Mouse (Mus musculus) G1E (cell line): ENCODE results near the gene Dusp19. TPM values are rescaled to one million over a fixed set of nuclear protein-coding genes. Genes with fewer than 3 reads are reported as not detected.

Experiments used
- ATAC-seq: 2 replicates; pipeline ENCODE4 v1.8.0; 2016; ENCODE audit warnings: mild to moderate bottlenecking; ENCODE audit not compliant: insufficient number of reproducible peaks, poor library complexity, low FRiP score, severe bottlenecking; ENCODE audit errors: extremely low read depth
- DNase-seq: peaks from one replicate; pipeline ENCODE4 v3.0.0; 2012; ENCODE audit warnings: low spot score
- H3K27me3 ChIP-seq: 2 replicates; pipeline ENCODE4 v1.6.1; 2012; ENCODE audit warnings: mild to moderate bottlenecking, low read length, inconsistent platforms; ENCODE audit not compliant: insufficient read depth
- H3K36me3 ChIP-seq: replicated peaks from 2 replicates; pipeline ENCODE3; 2012; ENCODE audit warnings: mild to moderate bottlenecking, inconsistent platforms
- H3K4me1 ChIP-seq: 2 replicates; pipeline ENCODE4 v1.6.1; 2012; ENCODE audit warnings: low read depth, low read length, inconsistent platforms, mixed read lengths; ENCODE audit not compliant: insufficient read depth
- H3K4me3 ChIP-seq: 2 replicates; pipeline ENCODE4 v1.5.1; 2012; ENCODE audit warnings: low read depth, mild to moderate bottlenecking, inconsistent platforms, low read length, moderate library complexity, mixed read lengths
- H3K9me3 ChIP-seq: replicated peaks from 2 replicates; pipeline ENCODE4 v1.6.1; 2012; ENCODE audit warnings: inconsistent platforms
- CTCF ChIP-seq: IDR thresholded peaks from 2 replicates; pipeline ENCODE4 v1.5.1; 2012; ENCODE audit warnings: low read depth, low read length, inconsistent platforms, mixed read lengths
- GATA1 ChIP-seq: IDR thresholded peaks from 2 replicates; pipeline ENCODE4 v1.6.1; 2012; ENCODE audit warnings: borderline replicate concordance, low read length, inconsistent platforms, mixed read lengths
- GATA2 ChIP-seq: IDR thresholded peaks from 2 replicates; pipeline ENCODE4 v1.6.1; 2012; ENCODE audit warnings: low read depth, low read length, inconsistent platforms, borderline replicate concordance
- POLR2AphosphoS5 ChIP-seq: IDR thresholded peaks from 2 replicates; pipeline ENCODE4 v1.6.1; 2012; ENCODE audit warnings: low read depth, low read length, inconsistent platforms; ENCODE audit not compliant: insufficient replicate concordance
- TAL1 ChIP-seq: conservative IDR thresholded peaks from 2 replicates; pipeline ENCODE4 v1.6.1; 2012; ENCODE audit warnings: low read depth, low read length, inconsistent platforms, mixed read lengths
- polyA plus RNA-seq: library from polyadenylated mRNA; stranded (reverse); fragments of >175 nt; gene quantifications from 2 replicates; pipeline ENCODE4 v1.2.3, GENCODE M21; 2012
- total RNA-seq, 2 experiments: library from RNA; stranded (forward) in 1 of 2; stranded (reverse) in 1 of 2; fragments of 200-1000 nt in 1 of 2; fragments of >200 nt in 1 of 2; fragmentation: Nextera tagmentation in 1 of 2; gene quantifications; 2 replicates each; pipeline ENCODE4 v1.2.3; 2014 to 2017

Dusp19 gene
- total RNA-seq (2014; fragmentation: Nextera tagmentation) (27.0 and 30.1 TPM in 2 replicates), total RNA-seq (2017) (19.3 and 21.8 TPM in 2 replicates), polyA plus RNA-seq (0.46 and 1.1 TPM in 2 replicates)

DNA sequence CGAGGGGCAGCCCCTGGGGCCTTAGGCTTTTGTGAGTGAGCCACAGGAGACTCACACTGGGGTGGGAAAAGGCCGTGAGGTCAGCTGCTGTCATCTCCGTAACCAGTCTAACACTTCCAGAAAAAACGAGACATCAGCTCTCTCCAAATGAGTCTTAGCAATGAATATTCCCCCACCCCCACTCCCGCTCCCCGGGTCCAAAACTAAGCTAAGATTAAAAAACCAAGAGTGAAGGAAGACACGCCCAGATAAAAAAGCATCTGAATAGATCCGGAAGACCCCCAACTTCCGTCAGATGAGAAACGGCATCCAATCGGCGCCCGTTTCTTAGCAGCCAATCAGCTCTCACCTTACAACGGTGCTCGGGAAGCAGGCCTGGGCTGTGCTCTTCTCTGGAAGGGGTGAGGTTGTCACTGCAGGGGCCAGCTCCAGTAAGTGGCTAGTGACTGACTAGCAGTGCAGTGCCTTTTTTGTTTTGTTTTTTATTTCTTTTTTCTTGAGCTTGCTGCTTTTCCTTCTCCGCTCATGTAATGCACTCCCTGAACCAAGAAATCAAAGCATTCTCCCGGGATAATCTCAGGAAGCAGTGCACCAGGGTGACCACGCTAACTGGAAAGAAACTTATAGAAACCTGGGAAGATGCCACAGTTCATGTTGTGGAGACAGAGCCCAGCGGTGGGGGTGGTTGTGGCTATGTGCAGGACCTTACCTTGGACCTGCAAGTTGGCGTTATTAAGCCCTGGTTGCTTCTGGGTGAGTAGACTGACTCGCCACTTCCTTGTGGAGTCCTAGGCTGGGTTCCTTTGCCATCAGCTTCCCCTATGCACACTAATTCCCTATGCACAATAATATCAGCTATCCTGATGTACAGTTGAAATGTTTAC, at the start of gene Dusp19, which contains the start of gene Nup35:
TSS of gene Dusp19 (plus strand) at position 192 of the 884 bp plus-strand sequence.
TSS of gene Nup35 (plus strand) at position 383 of the 884 bp plus-strand sequence.
- Histone ChIP-seq H3K9me3 (no peaks in the 10 kb centered on the region), H3K4me1 (peaks cover 21% of the 10 kb centered on the region), H3K4me3 (peak within 1 kb of the TSS; percentile 73), H3K36me3 (peaks cover 10% of the 10 kb centered on the region), H3K27me3 (no peaks in the 10 kb centered on the region)
- peak; percentile 97 for DNase-seq
- peak; percentile 99 for ATAC-seq
- TF ChIP-seq GATA2 = no peak
- TF ChIP-seq POLR2AphosphoS5 = no peak
- TF ChIP-seq GATA1 = no peak
- no peak for TF ChIP-seq TAL1
- no peak for TF ChIP-seq CTCF

DNA sequence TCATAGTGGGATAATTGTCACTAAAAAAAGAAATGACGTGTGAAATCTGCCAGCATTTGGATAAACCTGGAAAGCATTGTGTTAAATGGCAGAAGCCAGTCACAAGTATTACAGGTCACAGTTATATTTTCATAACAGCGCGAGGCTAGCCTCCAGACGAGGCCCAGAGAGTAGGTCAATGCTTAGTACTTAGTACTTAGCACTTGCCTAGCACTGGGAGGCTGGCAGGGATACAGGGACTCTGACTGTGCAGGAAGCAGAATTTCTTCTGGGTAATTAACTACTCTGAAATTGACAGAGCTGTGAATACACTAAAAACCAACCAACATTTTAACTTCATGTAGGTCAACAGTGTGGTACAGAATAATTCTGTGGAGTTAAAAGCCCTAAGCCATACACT, 49.4 kb upstream of the Dusp19 start:
- DNase-seq (no peak), ATAC-seq (no peak)
- no peak for TF ChIP-seq GATA1
- TF ChIP-seq GATA2 = no peak
- TF ChIP-seq CTCF = no peak
- no peak for TF ChIP-seq POLR2AphosphoS5
- no peak for TF ChIP-seq TAL1

DNA sequence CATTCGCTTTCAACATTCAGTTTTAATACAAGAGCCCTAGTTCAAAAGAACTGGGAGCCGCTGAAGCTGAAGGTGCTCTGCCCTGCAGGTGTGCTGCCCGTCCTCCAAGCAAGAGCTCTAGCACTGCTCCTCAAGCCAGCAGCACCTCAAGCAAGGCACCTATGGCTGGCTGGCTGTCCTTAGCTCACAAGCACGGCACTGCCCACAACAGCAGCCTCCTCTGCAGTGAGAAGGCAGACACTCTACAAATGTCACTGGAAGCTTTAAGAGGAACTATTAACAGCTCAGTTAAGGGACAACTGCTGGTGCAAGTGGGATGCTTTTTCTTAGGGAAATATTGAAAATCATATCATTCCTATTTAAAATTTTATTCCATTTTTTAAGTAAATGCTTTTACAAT, 46.2 kb upstream of the Dusp19 start:
- no peak for ATAC-seq
- no peak for DNase-seq
- Histone ChIP-seq H3K4me3 (no peak overlapping the region), H3K27me3 (no peaks in the 10 kb centered on the region), H3K4me1 (no peaks in the 10 kb centered on the region), H3K9me3 (no peaks in the 10 kb centered on the region), H3K36me3 (peaks cover 6% of the 10 kb centered on the region)
- TF ChIP-seq TAL1 (no peak), CTCF (no peak), GATA1 (no peak), GATA2 (no peak), POLR2AphosphoS5 (no peak)

More for the DNA sequence above, 49.4 kb upstream of the Dusp19 start:
- H3K4me1 ChIP-seq = peaks cover 5% of the 10 kb centered on the region
- H3K36me3 ChIP-seq = peaks cover 4% of the 10 kb centered on the region
- H3K9me3 ChIP-seq = no peaks in the 10 kb centered on the region
- H3K4me3 ChIP-seq = no peak overlapping the region
- H3K27me3 ChIP-seq = no peaks in the 10 kb centered on the region

DNA sequence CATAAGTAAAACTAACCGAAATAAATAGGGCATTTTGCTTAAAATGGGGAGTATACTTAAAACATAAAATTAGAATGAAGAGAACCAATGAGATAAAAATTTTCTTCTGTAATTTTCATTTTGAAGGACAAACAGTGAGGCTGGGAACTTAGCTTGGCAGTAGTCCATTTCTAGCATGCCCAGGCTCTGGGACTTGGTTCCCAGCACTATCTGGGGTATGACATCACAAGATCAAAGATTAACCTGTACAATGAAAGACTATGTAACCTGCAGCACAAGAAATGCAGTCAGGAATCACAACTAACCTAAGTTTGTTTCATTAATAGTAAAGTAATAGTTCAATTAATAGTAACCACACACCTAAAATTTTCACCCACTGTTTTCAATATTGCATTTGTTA, 39.6 kb upstream of the Dusp19 start:
- H3K4me3 ChIP-seq = no peak overlapping the region
- no peak for DNase-seq
- peaks cover 23% of the 10 kb centered on the region for H3K4me1 ChIP-seq
- H3K9me3 ChIP-seq = no peaks in the 10 kb centered on the region
- TF ChIP-seq CTCF (no peak), GATA2 (no peak), POLR2AphosphoS5 (no peak)
- peaks cover 4% of the 10 kb centered on the region for H3K27me3 ChIP-seq
- H3K36me3 ChIP-seq = peaks cover 6% of the 10 kb centered on the region
- no peak for ATAC-seq

DNA sequence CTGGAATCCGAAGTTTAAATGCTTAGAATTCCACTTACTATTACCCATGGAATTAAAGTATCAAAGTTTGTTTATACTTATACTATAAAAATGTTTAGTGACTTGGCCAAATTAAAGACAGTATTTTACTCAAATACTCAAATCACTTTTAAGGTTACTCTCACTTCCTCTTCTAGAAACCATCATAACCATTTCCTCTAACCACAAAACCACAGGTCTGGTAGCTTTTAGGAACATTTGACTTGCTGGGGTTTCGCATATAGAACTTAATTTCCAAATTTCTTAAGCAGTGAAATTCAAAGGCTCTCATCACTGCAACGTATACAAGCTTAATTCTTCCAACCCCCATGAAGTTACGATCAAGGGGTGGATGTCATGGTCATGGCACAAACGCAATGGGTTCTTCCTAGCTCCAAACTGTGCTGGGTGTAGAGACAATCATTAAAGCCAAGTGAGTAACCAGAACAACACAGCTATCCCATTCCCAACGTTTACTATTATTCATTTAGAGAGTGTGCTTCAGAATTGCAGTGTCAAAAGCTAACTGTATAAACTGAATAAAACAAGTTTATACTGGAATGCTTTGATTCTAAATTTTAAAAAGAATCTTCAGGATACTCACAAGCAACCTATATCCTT, 37.5 kb upstream of the Dusp19 start:
- Histone ChIP-seq H3K4me1 (peaks cover 23% of the 10 kb centered on the region), H3K36me3 (peaks cover 5% of the 10 kb centered on the region), H3K4me3 (no peak overlapping the region), H3K9me3 (no peaks in the 10 kb centered on the region), H3K27me3 (peaks cover 11% of the 10 kb centered on the region)
- DNase-seq (no peak), ATAC-seq (no peak)
- no peak for TF ChIP-seq TAL1
- no peak for TF ChIP-seq GATA2
- TF ChIP-seq GATA1 = no peak
- TF ChIP-seq CTCF = no peak
- no peak for TF ChIP-seq POLR2AphosphoS5
